Mouse (Mus musculus): ENCODE measurements around the gene Aldh4a1. TPM values are rescaled to one million over a fixed set of nuclear protein-coding genes. Genes with fewer than 3 reads are reported as not detected.
A peak's percentile ranks its signal among the peaks of the same experiment; 100 is the strongest.

Gene Aldh4a1
- polyA plus RNA-seq, 1 experiment = 6.7 TPM

GRCm38 (mm10) chr4:139584704-139585103 lies 38.0 kb upstream of the Aldh4a1 start:
- H3K79me2 ChIP-seq (ENCODE audit: control insufficient read depth, insufficient read depth) = peaks cover 95% of the 10 kb centered on the region
- TF ChIP-seq MYOG (IDR thresholded peaks at IDR 0.05; ENCODE audit: control insufficient read depth, extremely low read depth, insufficient read length) (no peak), MYOD1 (IDR thresholded peaks at IDR 0.05; ENCODE audit: control insufficient read depth, insufficient read length, low read depth) (no peak), CTCF (IDR thresholded peaks at IDR 0.05; ENCODE audit: control insufficient read depth, insufficient read depth, insufficient read length) (no peak), MAX (IDR thresholded peaks at IDR 0.05) (no peak), USF1 (IDR thresholded peaks at IDR 0.05; ENCODE audit: low read depth) (no peak), FOSL1 (IDR thresholded peaks at IDR 0.05; ENCODE audit: insufficient read depth, low read length, poor library complexity, severe bottlenecking) (no peak), CEBPB (IDR thresholded peaks at IDR 0.05; ENCODE audit: low read depth) (no peak)
- H3K36me3 ChIP-seq (ENCODE audit: control insufficient read depth, insufficient read depth) = no peaks in the 10 kb centered on the region
- no peak overlapping the region for H3K4me3 ChIP-seq (ENCODE audit: insufficient read depth, poor library complexity, severe bottlenecking)
- H3K79me3 ChIP-seq (ENCODE audit: low read depth) = peaks cover 77% of the 10 kb centered on the region
- H3K27me3 ChIP-seq (ENCODE audit: control insufficient read depth, insufficient read depth, insufficient read length) = no peaks in the 10 kb centered on the region
- peak overlapping the region; percentile 59 for H3ac ChIP-seq (ENCODE audit: control insufficient read depth, insufficient read length, low read depth)

- peaks cover 95% of the 10 kb centered on the region for H3K79me2 ChIP-seq (ENCODE audit: control insufficient read depth, insufficient read depth)
- no peaks in the 10 kb centered on the region for H3K36me3 ChIP-seq (ENCODE audit: control insufficient read depth, insufficient read depth)
- H3K79me3 ChIP-seq (ENCODE audit: low read depth) = peaks cover 78% of the 10 kb centered on the region
- H3ac ChIP-seq (ENCODE audit: control insufficient read depth, insufficient read length, low read depth) = no peak overlapping the region
- TF ChIP-seq CTCF (IDR thresholded peaks at IDR 0.05; ENCODE audit: control insufficient read depth, insufficient read depth, insufficient read length) (no peak), CEBPB (IDR thresholded peaks at IDR 0.05; ENCODE audit: low read depth) (peak; percentile 61)
- H3K4me3 ChIP-seq (ENCODE audit: insufficient read depth, poor library complexity, severe bottlenecking) = no peak overlapping the region
- no peaks in the 10 kb centered on the region for H3K27me3 ChIP-seq (ENCODE audit: control insufficient read depth, insufficient read depth, insufficient read length)
These were observed 37.0 kb upstream of the Aldh4a1 start for GRCm38 (mm10) chr4:139585713-139586112.

GRCm38 (mm10) chr4:139587370-139587769 lies 35.3 kb upstream of the Aldh4a1 start:
- TF ChIP-seq MAX (IDR thresholded peaks at IDR 0.05) (no peak), FOSL1 (IDR thresholded peaks at IDR 0.05; ENCODE audit: insufficient read depth, low read length, poor library complexity, severe bottlenecking) (no peak), MYOG (IDR thresholded peaks at IDR 0.05; ENCODE audit: control insufficient read depth, extremely low read depth, insufficient read length) (no peak), CTCF (IDR thresholded peaks at IDR 0.05; ENCODE audit: control insufficient read depth, insufficient read depth, insufficient read length) (no peak), MYOD1 (IDR thresholded peaks at IDR 0.05; ENCODE audit: control insufficient read depth, insufficient read length, low read depth) (no peak), CEBPB (IDR thresholded peaks at IDR 0.05; ENCODE audit: low read depth) (no peak), USF1 (IDR thresholded peaks at IDR 0.05; ENCODE audit: low read depth) (no peak)
- Histone ChIP-seq H3ac (ENCODE audit: control insufficient read depth, insufficient read length, low read depth) (peak overlapping the region; percentile 50), H3K79me2 (ENCODE audit: control insufficient read depth, insufficient read depth) (peaks cover 96% of the 10 kb centered on the region)

GRCm38 (mm10) chr4:139587773-139588172 lies 34.9 kb upstream of the Aldh4a1 start:
- Histone ChIP-seq H3K36me3 (ENCODE audit: control insufficient read depth, insufficient read depth) (no peaks in the 10 kb centered on the region), H3K4me3 (ENCODE audit: insufficient read depth, poor library complexity, severe bottlenecking) (no peak overlapping the region), H3K79me3 (ENCODE audit: low read depth) (peaks cover 78% of the 10 kb centered on the region), H3ac (ENCODE audit: control insufficient read depth, insufficient read length, low read depth) (no peak overlapping the region), H3K27me3 (ENCODE audit: control insufficient read depth, insufficient read depth, insufficient read length) (no peaks in the 10 kb centered on the region), H3K79me2 (ENCODE audit: control insufficient read depth, insufficient read depth) (peaks cover 96% of the 10 kb centered on the region)
- TF ChIP-seq MYOD1 (IDR thresholded peaks at IDR 0.05; ENCODE audit: control insufficient read depth, insufficient read length, low read depth) (no peak), MAX (IDR thresholded peaks at IDR 0.05) (no peak), FOSL1 (IDR thresholded peaks at IDR 0.05; ENCODE audit: insufficient read depth, low read length, poor library complexity, severe bottlenecking) (no peak), CTCF (IDR thresholded peaks at IDR 0.05; ENCODE audit: control insufficient read depth, insufficient read depth, insufficient read length) (no peak), USF1 (IDR thresholded peaks at IDR 0.05; ENCODE audit: low read depth) (no peak), MYOG (IDR thresholded peaks at IDR 0.05; ENCODE audit: control insufficient read depth, extremely low read depth, insufficient read length) (no peak), CEBPB (IDR thresholded peaks at IDR 0.05; ENCODE audit: low read depth) (no peak)

More at GRCm38 (mm10) chr4:139587370-139587769, 35.3 kb upstream of the Aldh4a1 start:
- H3K27me3 ChIP-seq (ENCODE audit: control insufficient read depth, insufficient read depth, insufficient read length) = no peaks in the 10 kb centered on the region
- H3K79me3 ChIP-seq (ENCODE audit: low read depth) = peaks cover 78% of the 10 kb centered on the region
- no peaks in the 10 kb centered on the region for H3K36me3 ChIP-seq (ENCODE audit: control insufficient read depth, insufficient read depth)
- H3K4me3 ChIP-seq (ENCODE audit: insufficient read depth, poor library complexity, severe bottlenecking) = no peak overlapping the region

- Histone ChIP-seq H3K36me3 (ENCODE audit: control insufficient read depth, insufficient read depth) (no peaks in the 10 kb centered on the region), H3K79me3 (ENCODE audit: low read depth) (peaks cover 80% of the 10 kb centered on the region), H3K27me3 (ENCODE audit: control insufficient read depth, insufficient read depth, insufficient read length) (no peaks in the 10 kb centered on the region), H3ac (ENCODE audit: control insufficient read depth, insufficient read length, low read depth) (no peak overlapping the region), H3K4me3 (ENCODE audit: insufficient read depth, poor library complexity, severe bottlenecking) (no peak overlapping the region), H3K79me2 (ENCODE audit: control insufficient read depth, insufficient read depth) (peaks cover 97% of the 10 kb centered on the region)
- TF ChIP-seq USF1 (IDR thresholded peaks at IDR 0.05; ENCODE audit: low read depth) (no peak), CEBPB (IDR thresholded peaks at IDR 0.05; ENCODE audit: low read depth) (no peak), FOSL1 (IDR thresholded peaks at IDR 0.05; ENCODE audit: insufficient read depth, low read length, poor library complexity, severe bottlenecking) (no peak), CTCF (IDR thresholded peaks at IDR 0.05; ENCODE audit: control insufficient read depth, insufficient read depth, insufficient read length) (no peak), MAX (IDR thresholded peaks at IDR 0.05) (no peak), MYOD1 (IDR thresholded peaks at IDR 0.05; ENCODE audit: control insufficient read depth, insufficient read length, low read depth) (no peak), MYOG (IDR thresholded peaks at IDR 0.05; ENCODE audit: control insufficient read depth, extremely low read depth, insufficient read length) (no peak)
These were observed 33.2 kb upstream of the Aldh4a1 start for GRCm38 (mm10) chr4:139589351-139590027.

GRCm38 (mm10) chr4:139590446-139590845 lies 32.2 kb upstream of the Aldh4a1 start:
- TF ChIP-seq MYOD1 (IDR thresholded peaks at IDR 0.05; ENCODE audit: control insufficient read depth, insufficient read length, low read depth) (no peak), FOSL1 (IDR thresholded peaks at IDR 0.05; ENCODE audit: insufficient read depth, low read length, poor library complexity, severe bottlenecking) (no peak)
- Histone ChIP-seq H3K79me2 (ENCODE audit: control insufficient read depth, insufficient read depth) (peaks cover 97% of the 10 kb centered on the region), H3K27me3 (ENCODE audit: control insufficient read depth, insufficient read depth, insufficient read length) (no peaks in the 10 kb centered on the region), H3K79me3 (ENCODE audit: low read depth) (peaks cover 82% of the 10 kb centered on the region), H3K4me3 (ENCODE audit: insufficient read depth, poor library complexity, severe bottlenecking) (no peak overlapping the region), H3ac (ENCODE audit: control insufficient read depth, insufficient read length, low read depth) (no peak overlapping the region), H3K36me3 (ENCODE audit: control insufficient read depth, insufficient read depth) (no peaks in the 10 kb centered on the region)

All from C2C12 (cell line).